Mouse (Mus musculus) induced T-regulatory cell, adult 2 months (primary cell): ENCODE measurements around the gene Cd247.

Experiments used
- DNase-seq: peaks from one replicate; pipeline ENCODE4 v3.0.0-alpha.2; 2012; ENCODE audit warnings: low read depth

Gene Cd247

GRCm38 (mm10) chr1:165775518-165776294 lies 12.8 kb upstream of the Cd247 start:
- DNase-seq = peak; percentile 90

- DNase-seq = peak; percentile 90
Measured at GRCm38 (mm10) chr1:165779954-165780585, 8.4 kb upstream of the Cd247 start.

- DNase-seq = peak; percentile 80
Measured at GRCm38 (mm10) chr1:165780586-165781111, 7.8 kb upstream of the Cd247 start.

GRCm38 (mm10) chr1:165781426-165781825 lies 7.1 kb upstream of the Cd247 start:
- DNase-seq = no peak

GRCm38 (mm10) chr1:165781911-165782310 lies 6.6 kb upstream of the Cd247 start:
- peak; percentile 43 for DNase-seq

GRCm38 (mm10) chr1:165786296-165786695 lies 2.2 kb upstream of the Cd247 start:
- no peak for DNase-seq

- DNase-seq = peak; percentile 75
Measured at GRCm38 (mm10) chr1:165789066-165789660, 682 bp downstream of the Cd247 start.

GRCm38 (mm10) chr1:165789963-165790362 lies 1.5 kb downstream of the Cd247 start:
- peak; percentile 79 for DNase-seq

GRCm38 (mm10) chr1:165790461-165791210 lies 2.2 kb downstream of the Cd247 start:
- peak; percentile 63 for DNase-seq

- peak; percentile 66 for DNase-seq
Measured at GRCm38 (mm10) chr1:165791411-165791810, 2.9 kb downstream of the Cd247 start.

- DNase-seq = peak; percentile 83
Measured at GRCm38 (mm10) chr1:165801709-165802310, 13.3 kb downstream of the Cd247 start.

- DNase-seq = peak; percentile 81
Measured at GRCm38 (mm10) chr1:165803107-165803506, 14.6 kb downstream of the Cd247 start.

GRCm38 (mm10) chr1:165804133-165804532 lies 15.7 kb downstream of the Cd247 start:
- peak; percentile 58 for DNase-seq

- peak; percentile 60 for DNase-seq
Measured at GRCm38 (mm10) chr1:165810633-165811032, 22.2 kb downstream of the Cd247 start.

- peak; percentile 42 for DNase-seq
Measured at GRCm38 (mm10) chr1:165811170-165811569, 22.7 kb downstream of the Cd247 start.

GRCm38 (mm10) chr1:165812775-165813174 lies 24.3 kb downstream of the Cd247 start:
- DNase-seq = peak; percentile 78

GRCm38 (mm10) chr1:165814116-165814515 lies 25.6 kb downstream of the Cd247 start:
- no peak for DNase-seq

- no peak for DNase-seq
Measured at GRCm38 (mm10) chr1:165814521-165815278, 26.2 kb downstream of the Cd247 start.

GRCm38 (mm10) chr1:165816391-165816790 lies 27.9 kb downstream of the Cd247 start:
- DNase-seq = peak; percentile 76

GRCm38 (mm10) chr1:165817264-165817663 lies 28.8 kb downstream of the Cd247 start:
- DNase-seq = no peak
